Mouse (Mus musculus) bone marrow, adult 2 months (tissue): ENCODE results near the gene Omg.

Experiments
- CTCF ChIP-seq: fragments of 200-500 bp; IDR thresholded peaks from 2 replicates; pipeline ENCODE4 v1.5.1; 2011; ENCODE audit warnings: low read length, control low read depth; ENCODE audit not compliant: control insufficient read depth, insufficient read depth
- POLR2A ChIP-seq: fragments of 200-500 bp; IDR thresholded peaks from 2 replicates; pipeline ENCODE4 v1.6.1; 2011; ENCODE audit warnings: low read depth, mild to moderate bottlenecking, control low read depth, low read length, borderline replicate concordance; ENCODE audit not compliant: control insufficient read depth

- TF ChIP-seq POLR2A, result no peak
- no peak for TF ChIP-seq CTCF
These were observed 8.1 kb upstream of the Omg start for GRCm38 (mm10) chr11:79511970-79512369.
